Mouse (Mus musculus): ENCODE data around the gene Hhatl.

- TF ChIP-seq CTCF (conservative IDR thresholded peaks at IDR 0.05 in 1 of 2, IDR thresholded peaks at IDR 0.05 in 1 of 2; ENCODE audit: low read depth in 2 of 2, low read length in 2 of 2) = no peak
- no peak for TF ChIP-seq ELF1 (IDR thresholded peaks at IDR 0.05; ENCODE audit: low read depth, low read length)
- TF ChIP-seq JUN (IDR thresholded peaks at IDR 0.05; ENCODE audit: insufficient read depth, low read depth, low read length) = no peak
- no peak for TF ChIP-seq POLR2A (IDR thresholded peaks at IDR 0.05; ENCODE audit: low read depth, low read length)
- no peak for TF ChIP-seq SMC3 (IDR thresholded peaks at IDR 0.05; ENCODE audit: low read depth, low read length)
- TF ChIP-seq NELFE (IDR thresholded peaks at IDR 0.05; ENCODE audit: low read depth, low read length) = no peak
- no peak for TF ChIP-seq MAX (IDR thresholded peaks at IDR 0.05; ENCODE audit: low read length)
- TF ChIP-seq EP300 (IDR thresholded peaks at IDR 0.05; ENCODE audit: low read length) = no peak
- no peak for TF ChIP-seq BHLHE40 (IDR thresholded peaks at IDR 0.05; ENCODE audit: low read depth, low read length)
- no peak for TF ChIP-seq TBP (conservative IDR thresholded peaks at IDR 0.05; ENCODE audit: low read depth, low read length)
- TF ChIP-seq MYC (IDR thresholded peaks at IDR 0.05; ENCODE audit: low read depth, low read length) = no peak
- no peak for TF ChIP-seq CHD2 (IDR thresholded peaks at IDR 0.05; ENCODE audit: low read length)
- no peak for TF ChIP-seq ZKSCAN1 (IDR thresholded peaks at IDR 0.05; ENCODE audit: borderline replicate concordance, low read depth, low read length)
These were observed 30.3 kb upstream of the Hhatl start for GRCm38 (mm10) chr9:121822585-121822991.
